Mouse (Mus musculus) cerebellum, adult 9-10 months (tissue): ENCODE data around the gene Itm2b.

Experiments
- DNase-seq: peaks from one replicate; pipeline ENCODE4 v3.0.0; 2022

Gene Itm2b

GRCm38 (mm10) chr14:73313864-73314263 is 71.2 kb downstream of the Itm2b start:
- no peak for DNase-seq

GRCm38 (mm10) chr14:73313396-73313795 is 71.7 kb downstream of the Itm2b start:
- DNase-seq = no peak

GRCm38 (mm10) chr14:73312909-73313308 is 72.2 kb downstream of the Itm2b start:
- no peak for DNase-seq
